Mouse (Mus musculus): ENCODE measurements around the gene Scn4a. TPM values are rescaled to one million over a fixed set of nuclear protein-coding genes. Genes with fewer than 3 reads are reported as not detected.
"Not testable (repeated sequence)": the region's sequence is repeated elsewhere in the genome, so short reads cannot be mapped to it uniquely, and the experiment has no call there.

Gene Scn4a
- polyA plus RNA-seq, 1 experiment: 0.16 TPM

DNA sequence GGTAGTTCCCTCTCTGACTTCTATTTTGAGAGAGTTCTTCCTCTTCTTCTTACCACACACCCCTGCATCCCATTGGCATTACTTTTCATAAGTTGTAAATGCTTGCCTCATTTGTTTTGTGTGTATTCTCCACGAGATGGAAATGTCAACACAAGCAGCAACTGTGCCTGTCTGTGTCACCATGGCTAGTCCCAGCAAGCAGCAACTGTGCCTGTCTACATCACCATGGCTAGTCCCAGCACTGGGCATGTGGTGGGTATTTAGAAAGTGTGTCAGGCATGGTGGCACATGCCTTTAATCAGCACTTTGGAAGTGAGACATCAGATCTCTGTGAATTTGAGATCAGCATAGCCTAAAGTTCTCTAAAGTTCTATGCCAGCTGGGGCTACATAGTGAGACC, 1.1 kb upstream of the Scn4a start:
- Histone ChIP-seq H3K4me1 (ENCODE audit: control insufficient read depth, insufficient read depth, low read length) (peaks cover 12% of the 10 kb centered on the region; the same call in 1 of the 2 replicates), H3K27ac (ENCODE audit: insufficient read depth, low read length) (no peak overlapping the region), H3K27me3 (ENCODE audit: control insufficient read depth, insufficient read depth, low read length) (no peaks in the 10 kb centered on the region), H3K4me3 (replicated peaks; ENCODE audit: insufficient read depth, low read depth, low read length) (no peak overlapping the region)
- TF ChIP-seq POLR2A (IDR thresholded peaks at IDR 0.05; ENCODE audit: borderline replicate concordance, insufficient read depth, low read length): no peak
- TF ChIP-seq CTCF (IDR thresholded peaks at IDR 0.05; ENCODE audit: borderline replicate concordance, insufficient read depth, low read depth, low read length): no peak
- DNase-seq: no peak
- 56% methylated on average over 1 of the region's 1 CpGs for WGBS

DNA sequence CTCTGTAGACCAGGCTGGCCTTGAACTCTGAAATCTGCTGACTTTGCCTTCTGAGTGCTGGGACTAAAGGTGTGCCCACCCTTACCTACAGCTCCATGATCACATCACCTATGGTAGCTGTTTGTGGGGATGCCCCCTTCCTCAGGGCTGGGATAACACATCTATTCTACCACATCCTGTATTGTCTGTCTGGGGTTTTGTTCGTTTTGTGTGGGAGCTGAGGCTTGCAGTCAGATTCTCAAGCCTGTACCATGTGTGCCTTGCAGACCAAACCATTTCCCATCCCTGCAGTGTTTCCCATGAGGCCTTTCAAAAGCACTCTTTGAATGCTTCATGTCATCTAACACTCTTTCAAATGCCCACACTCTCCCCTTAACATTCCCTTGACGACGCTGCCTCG, 1.1 kb downstream of the Scn4a start:
- no peak for DNase-seq
- WGBS: 74% methylated on average over 4 of the region's 4 CpGs
- no peak overlapping the region for H3K4me3 ChIP-seq (replicated peaks; ENCODE audit: insufficient read depth, low read depth, low read length)
- no peak overlapping the region for H3K27ac ChIP-seq (ENCODE audit: insufficient read depth, low read length)
- no peak for TF ChIP-seq CTCF (IDR thresholded peaks at IDR 0.05; ENCODE audit: borderline replicate concordance, insufficient read depth, low read depth, low read length)
- no peak for TF ChIP-seq POLR2A (IDR thresholded peaks at IDR 0.05; ENCODE audit: borderline replicate concordance, insufficient read depth, low read length)
- H3K4me1 ChIP-seq (ENCODE audit: control insufficient read depth, insufficient read depth, low read length): peaks cover 12% of the 10 kb centered on the region; the same call in 1 of the 2 replicates
- no peaks in the 10 kb centered on the region for H3K27me3 ChIP-seq (ENCODE audit: control insufficient read depth, insufficient read depth, low read length)

- Histone ChIP-seq H3K27ac (ENCODE audit: insufficient read depth, low read length) (no peak overlapping the region), H3K4me3 (replicated peaks; ENCODE audit: insufficient read depth, low read depth, low read length) (no peak overlapping the region), H3K27me3 (ENCODE audit: control insufficient read depth, insufficient read depth, low read length) (no peaks in the 10 kb centered on the region), H3K4me1 (ENCODE audit: control insufficient read depth, insufficient read depth, low read length) (peaks cover 7% of the 10 kb centered on the region; the same call in 1 of the 2 replicates)
- no peak for TF ChIP-seq POLR2A (IDR thresholded peaks at IDR 0.05; ENCODE audit: borderline replicate concordance, insufficient read depth, low read length)
- TF ChIP-seq CTCF (IDR thresholded peaks at IDR 0.05; ENCODE audit: borderline replicate concordance, insufficient read depth, low read depth, low read length): no peak
- 66% methylated on average over 3 of the region's 3 CpGs for WGBS
- DNase-seq: no peak
These were observed 1.8 kb downstream of the Scn4a start for GRCm38 (mm10) chr11:106351253-106351652.

- no peak for TF ChIP-seq CTCF (IDR thresholded peaks at IDR 0.05; ENCODE audit: borderline replicate concordance, insufficient read depth, low read depth, low read length)
- TF ChIP-seq POLR2A (IDR thresholded peaks at IDR 0.05; ENCODE audit: borderline replicate concordance, insufficient read depth, low read length): no peak
- H3K27ac ChIP-seq (ENCODE audit: insufficient read depth, low read length): no peak overlapping the region
- H3K4me3 ChIP-seq (replicated peaks; ENCODE audit: insufficient read depth, low read depth, low read length): no peak overlapping the region
- H3K27me3 ChIP-seq (ENCODE audit: control insufficient read depth, insufficient read depth, low read length): no peaks in the 10 kb centered on the region
- no peak for DNase-seq
- peaks cover 7% of the 10 kb centered on the region; the same call in 1 of the 2 replicates for H3K4me1 ChIP-seq (ENCODE audit: control insufficient read depth, insufficient read depth, low read length)
- 54% methylated on average over 5 of the region's 5 CpGs for WGBS
These were observed 2.2 kb downstream of the Scn4a start for GRCm38 (mm10) chr11:106350853-106351252.

DNA sequence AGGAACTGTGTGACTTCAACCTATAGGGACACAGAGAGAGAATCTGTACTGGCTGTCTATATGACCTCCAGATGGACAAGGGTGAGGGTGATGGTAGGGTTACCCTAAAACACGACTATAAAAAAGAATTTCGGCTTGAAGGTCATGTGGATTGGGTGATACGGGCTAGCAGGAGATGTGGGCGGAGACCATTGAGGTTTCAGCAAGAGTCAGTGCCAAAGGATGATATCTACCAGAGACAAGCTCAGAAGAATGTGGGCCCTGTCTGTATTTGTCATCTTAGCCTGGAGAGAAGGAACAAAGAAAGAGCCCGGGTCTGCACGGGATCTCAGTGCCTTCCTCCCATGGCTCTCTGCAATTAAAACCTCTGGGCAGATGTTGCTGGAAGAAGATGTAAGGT, 3.3 kb downstream of the Scn4a start:
- H3K4me3 ChIP-seq (replicated peaks; ENCODE audit: insufficient read depth, low read depth, low read length): no peak overlapping the region
- H3K27me3 ChIP-seq (ENCODE audit: control insufficient read depth, insufficient read depth, low read length): no peaks in the 10 kb centered on the region
- DNase-seq: no peak
- no peak for TF ChIP-seq POLR2A (IDR thresholded peaks at IDR 0.05; ENCODE audit: borderline replicate concordance, insufficient read depth, low read length)
- TF ChIP-seq CTCF (IDR thresholded peaks at IDR 0.05; ENCODE audit: borderline replicate concordance, insufficient read depth, low read depth, low read length): no peak
- H3K27ac ChIP-seq (ENCODE audit: insufficient read depth, low read length): no peak overlapping the region
- H3K4me1 ChIP-seq (ENCODE audit: control insufficient read depth, insufficient read depth, low read length): no peaks in the 10 kb centered on the region; the same call in 1 of the 2 replicates
- 83% methylated on average over 6 of the region's 6 CpGs for WGBS

- H3K27me3 ChIP-seq (ENCODE audit: control insufficient read depth, insufficient read depth, low read length): no peaks in the 10 kb centered on the region
- WGBS: 46% methylated on average over 6 of the region's 6 CpGs
- DNase-seq: no peak
- no peak for TF ChIP-seq POLR2A (IDR thresholded peaks at IDR 0.05; ENCODE audit: borderline replicate concordance, insufficient read depth, low read length)
- no peak for TF ChIP-seq CTCF (IDR thresholded peaks at IDR 0.05; ENCODE audit: borderline replicate concordance, insufficient read depth, low read depth, low read length)
- H3K27ac ChIP-seq (ENCODE audit: insufficient read depth, low read length): no peak overlapping the region
- no peak overlapping the region for H3K4me3 ChIP-seq (replicated peaks; ENCODE audit: insufficient read depth, low read depth, low read length)
- H3K4me1 ChIP-seq (ENCODE audit: control insufficient read depth, insufficient read depth, low read length): no peaks in the 10 kb centered on the region
These were observed 8.2 kb downstream of the Scn4a start for GRCm38 (mm10) chr11:106344910-106345309.

DNA sequence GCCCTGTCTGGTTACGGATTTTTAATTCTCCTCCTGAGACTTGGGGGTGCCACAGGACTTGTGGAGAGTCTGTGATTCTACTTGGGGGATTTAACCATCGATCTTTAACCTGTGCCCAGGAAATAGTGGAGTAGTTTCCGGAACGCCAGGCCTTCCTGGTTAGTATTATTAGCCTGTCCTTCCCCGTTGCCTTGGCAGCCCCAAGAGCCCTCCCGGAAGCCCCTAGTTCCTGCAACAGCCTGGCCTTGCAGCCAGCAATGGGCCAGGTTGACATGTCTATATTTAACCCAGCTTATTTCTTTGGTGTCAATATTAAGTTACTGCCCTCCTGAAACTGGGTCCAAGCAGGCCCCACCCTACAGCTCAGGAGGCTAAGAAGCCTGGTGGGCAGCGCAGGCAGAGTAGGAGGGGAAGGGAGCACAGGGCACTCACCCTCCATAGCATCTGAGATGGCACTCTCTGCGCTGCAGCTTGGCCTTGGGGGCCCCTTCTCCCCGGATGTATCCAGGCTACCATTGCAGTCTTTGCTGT, 12.0 kb downstream of the Scn4a start:
- H3K27me3 ChIP-seq (ENCODE audit: control insufficient read depth, insufficient read depth, low read length): no peaks in the 10 kb centered on the region
- H3K4me3 ChIP-seq (replicated peaks; ENCODE audit: insufficient read depth, low read depth, low read length): no peak overlapping the region
- H3K4me1 ChIP-seq (ENCODE audit: control insufficient read depth, insufficient read depth, low read length): no peaks in the 10 kb centered on the region
- no peak overlapping the region for H3K27ac ChIP-seq (ENCODE audit: insufficient read depth, low read length)
- TF ChIP-seq CTCF (IDR thresholded peaks at IDR 0.05; ENCODE audit: borderline replicate concordance, insufficient read depth, low read depth, low read length) (no peak), POLR2A (IDR thresholded peaks at IDR 0.05; ENCODE audit: borderline replicate concordance, insufficient read depth, low read length) (no peak)
- WGBS: 80% methylated on average over 9 of the region's 9 CpGs
- no peak for DNase-seq

GRCm38 (mm10) chr11:106339323-106339722, 13.8 kb downstream of the Scn4a start:
- WGBS: 73% methylated on average over 4 of the region's 4 CpGs
- not testable (repeated sequence) for H3K4me1 ChIP-seq (ENCODE audit: control insufficient read depth, insufficient read depth, low read length)

More at GRCm38 (mm10) chr11:106339323-106339722, 13.8 kb downstream of the Scn4a start:
- not testable (repeated sequence) for H3K27ac ChIP-seq (ENCODE audit: insufficient read depth, low read length); H3K27me3 ChIP-seq (ENCODE audit: control insufficient read depth, insufficient read depth, low read length); H3K4me3 ChIP-seq (replicated peaks; ENCODE audit: insufficient read depth, low read depth, low read length); DNase-seq

All from cerebellum, adult 2 months (tissue).